Mouse (Mus musculus): ENCODE data around the gene Psmb8.
"Not testable (repeated sequence)": the region's sequence is repeated elsewhere in the genome, so short reads cannot be mapped to it uniquely, and the experiment has no call there.

The Psmb8 gene

DNA sequence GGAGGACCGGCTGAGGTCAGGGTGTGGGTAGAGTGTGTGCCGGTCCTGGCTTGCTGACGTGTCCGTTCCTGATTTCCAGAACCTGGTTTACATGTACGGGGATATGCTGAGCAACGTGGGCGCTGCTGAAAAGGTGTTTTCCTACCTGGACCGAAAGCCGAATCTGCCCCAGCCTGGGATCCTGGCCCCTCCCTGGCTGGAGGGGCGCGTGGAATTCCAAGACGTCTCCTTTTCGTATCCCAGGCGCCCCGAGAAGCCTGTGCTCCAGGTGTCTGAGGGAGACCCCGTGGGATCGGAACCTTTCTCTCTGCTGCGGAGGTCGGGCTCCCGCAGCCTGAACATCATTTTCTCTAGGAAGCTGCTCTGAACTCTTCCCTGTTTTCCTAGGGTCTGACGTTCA, 16.4 kb downstream of the Psmb8 start:
- no peak for DNase-seq

DNA sequence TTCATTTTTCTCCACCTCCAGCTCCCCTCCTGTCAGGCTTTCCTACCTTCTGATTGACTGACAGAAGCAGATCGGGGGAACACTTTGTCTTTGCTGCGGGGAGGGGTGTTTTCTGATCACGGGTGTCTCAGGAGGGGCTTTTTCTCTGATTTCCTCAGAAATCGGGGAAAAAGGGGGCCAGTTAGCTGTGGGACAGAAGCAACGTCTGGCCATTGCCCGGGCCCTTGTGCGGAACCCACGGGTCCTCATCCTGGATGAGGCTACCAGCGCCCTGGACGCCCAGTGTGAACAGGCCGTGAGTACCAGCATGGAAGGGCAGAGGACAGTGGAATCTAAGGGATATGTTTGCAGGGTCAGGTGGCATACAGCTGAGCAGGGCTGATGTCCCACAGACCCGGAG, 17.7 kb downstream of the Psmb8 start:
- peak in 1 of 2 experiments; percentile 1 for DNase-seq

DNA sequence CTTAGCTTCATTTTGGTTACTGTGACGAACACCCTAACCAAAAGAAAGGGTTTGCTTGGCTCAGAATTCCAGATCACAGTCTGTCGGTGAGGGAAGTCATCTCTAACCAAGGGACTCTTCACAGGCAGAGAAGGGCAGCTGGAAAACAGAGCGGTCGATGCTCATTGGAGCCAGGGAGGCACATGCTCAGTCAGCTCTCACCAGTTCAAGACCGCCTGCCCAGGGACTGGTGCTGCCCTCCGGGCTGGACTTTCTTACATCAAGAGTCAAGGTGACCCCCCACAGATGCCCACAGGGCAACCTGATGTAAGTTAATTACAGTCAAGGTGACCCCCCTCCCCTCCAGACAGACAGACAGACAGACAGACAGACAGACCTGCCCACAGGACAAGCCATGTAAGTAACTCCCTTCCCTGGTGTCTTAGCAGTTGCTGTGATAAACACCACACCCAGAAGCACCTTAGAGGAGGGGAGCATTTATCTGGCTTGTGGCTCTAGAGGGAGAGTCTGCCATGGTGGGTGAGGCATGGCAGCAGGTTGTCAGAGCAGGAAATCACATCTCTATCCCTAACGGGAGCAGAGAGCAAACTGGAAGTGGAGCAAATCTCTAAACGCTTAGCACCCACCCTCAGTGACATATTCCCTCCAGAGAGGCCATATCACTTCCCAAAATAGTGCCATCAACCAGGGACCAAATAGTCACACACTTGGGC, 19.9 kb downstream of the Psmb8 start:
- no peak for DNase-seq

DNA sequence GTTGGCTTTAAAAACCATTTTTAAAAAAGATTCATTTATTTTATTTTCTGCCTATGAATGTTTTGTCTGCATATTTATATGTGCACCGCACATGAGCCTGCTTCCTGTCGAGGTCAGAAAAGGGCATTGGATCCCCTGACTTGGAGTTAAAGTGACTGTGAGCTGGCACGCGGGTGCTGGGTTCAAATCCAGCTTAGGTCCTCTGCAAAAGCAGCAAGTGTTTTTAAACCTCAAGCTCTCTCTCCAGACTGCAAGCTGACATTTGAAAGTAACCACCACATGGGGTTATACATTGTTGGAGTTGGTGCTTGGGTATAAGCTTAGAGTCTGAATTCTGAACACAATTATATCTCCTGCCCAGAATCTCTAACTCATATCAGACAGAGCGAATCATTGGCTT, 20.5 kb downstream of the Psmb8 start:
- DNase-seq = no peak

DNA sequence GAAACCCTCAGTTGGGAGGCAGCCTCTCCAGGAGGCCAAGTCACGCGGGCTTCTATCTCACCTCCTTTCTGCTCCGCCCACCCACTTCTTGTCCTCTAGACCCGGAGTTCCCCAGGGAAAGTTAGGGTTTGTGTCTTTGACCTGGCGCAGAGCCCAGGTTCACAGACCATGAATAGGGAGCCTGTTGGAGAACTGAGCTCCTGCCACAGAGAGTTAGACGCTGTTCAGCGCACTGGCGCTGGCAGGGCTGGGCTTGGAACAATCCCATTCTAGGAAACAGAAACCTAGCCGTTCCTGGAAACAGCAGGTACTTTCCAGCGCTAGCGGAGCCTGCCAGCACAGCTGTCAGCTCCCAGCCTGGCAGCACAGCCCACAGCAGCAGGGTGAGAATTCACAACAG, 21.2 kb downstream of the Psmb8 start:
- DNase-seq = peak; percentile 92 to 94

DNA sequence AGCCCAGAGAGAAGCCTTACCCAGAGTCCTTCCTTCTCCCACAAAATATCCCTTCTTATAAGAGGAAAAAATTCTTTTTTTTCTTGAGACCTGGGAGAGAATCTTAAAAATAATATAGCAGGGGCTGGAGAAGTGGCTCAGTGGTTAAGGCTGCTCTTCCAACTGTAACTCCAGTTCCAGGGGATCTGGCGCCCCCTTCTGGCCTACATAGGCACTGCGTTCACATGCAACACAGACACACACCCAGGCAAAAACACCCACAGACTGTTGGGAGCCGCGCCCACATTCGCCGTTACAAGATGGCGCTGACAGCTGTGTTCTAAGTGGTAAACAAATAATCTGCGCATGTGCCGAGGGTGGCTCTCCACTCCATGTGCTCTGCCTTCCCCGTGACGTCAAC, 21.6 kb downstream of the Psmb8 start:
- DNase-seq = peak; percentile 47 to 77

DNA sequence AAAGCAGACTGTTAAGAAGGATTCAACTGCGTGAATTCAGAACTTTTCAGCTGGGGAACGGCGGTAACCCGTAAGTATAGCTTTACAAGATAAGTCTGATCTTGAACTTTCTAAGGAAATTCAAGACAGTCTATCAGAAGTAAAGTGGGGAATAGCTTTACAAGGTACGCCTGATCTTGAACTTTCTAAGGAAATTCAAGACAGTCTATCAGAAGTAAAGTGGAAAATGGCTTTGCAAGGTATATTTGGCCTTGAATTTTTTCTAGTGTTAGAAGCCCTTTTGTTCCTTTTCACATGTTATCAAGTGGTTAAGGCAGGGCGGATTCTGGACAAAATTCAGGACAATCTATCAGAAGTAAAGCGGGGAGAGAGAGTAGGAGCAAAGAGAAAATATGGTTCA, 22.3 kb downstream of the Psmb8 start:
- DNase-seq = peak in 1 of 2 experiments; percentile 43

DNA sequence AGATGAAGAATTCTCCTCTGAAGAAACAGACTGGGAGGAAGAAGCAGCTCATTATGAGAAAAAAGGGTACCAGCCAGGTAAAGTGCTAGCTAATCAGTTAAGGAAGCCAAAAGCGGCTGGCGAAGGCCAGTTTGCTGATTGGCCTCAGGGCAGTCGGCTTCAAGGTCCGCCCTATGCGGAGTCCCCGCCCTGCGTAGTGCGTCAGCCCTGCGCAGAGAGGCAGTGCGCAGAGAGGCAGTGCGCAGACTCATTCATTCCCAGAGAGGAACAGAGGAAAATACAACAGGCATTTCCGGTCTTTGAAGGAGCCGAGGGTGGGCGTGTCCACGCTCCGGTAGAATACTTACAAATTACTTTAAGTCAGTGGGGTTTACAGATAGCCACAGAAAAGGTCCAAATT, 22.9 kb downstream of the Psmb8 start:
- peak in 1 of 2 experiments; percentile 0 for DNase-seq

DNA sequence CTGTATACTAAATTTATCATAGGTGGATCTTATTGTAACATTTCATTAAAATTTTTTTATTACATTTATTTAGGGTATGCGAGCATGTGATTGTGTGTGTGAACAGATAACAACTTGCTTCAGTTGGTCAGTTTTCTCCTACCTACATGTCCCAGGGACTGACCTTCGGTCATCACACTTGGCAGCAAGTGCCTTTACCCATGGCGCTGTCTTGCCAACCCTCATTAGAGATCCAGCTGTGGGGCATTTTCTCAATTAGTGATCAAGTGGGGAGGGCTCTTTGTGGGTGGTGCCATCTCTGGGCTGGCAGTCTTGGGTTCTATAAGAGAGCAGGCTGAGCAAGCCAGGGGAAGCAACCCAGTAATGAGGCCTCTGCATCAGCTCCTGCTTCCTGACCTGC, 27.3 kb downstream of the Psmb8 start:
- DNase-seq = peak in 1 of 2 experiments; percentile 56

DNA sequence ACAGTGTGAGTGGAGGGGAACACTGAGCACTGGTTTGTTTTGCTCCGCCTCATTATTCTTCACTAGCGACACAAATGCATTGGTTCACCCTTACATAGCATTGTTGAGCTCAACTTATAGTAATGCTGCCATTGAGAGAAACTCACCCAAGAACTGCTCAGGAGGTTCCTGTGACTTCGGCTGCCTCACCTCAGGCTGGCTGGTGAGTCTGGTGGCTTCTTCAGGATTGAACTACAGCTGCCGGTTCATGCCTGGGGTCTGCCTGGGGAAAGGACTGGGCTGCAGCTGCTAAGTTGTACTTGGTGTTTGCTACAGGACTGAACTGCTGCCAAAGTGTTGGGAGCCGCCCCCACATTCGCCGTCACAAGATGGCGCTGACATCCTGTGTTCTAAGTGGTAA, 27.9 kb downstream of the Psmb8 start:
- no peak for DNase-seq

DNA sequence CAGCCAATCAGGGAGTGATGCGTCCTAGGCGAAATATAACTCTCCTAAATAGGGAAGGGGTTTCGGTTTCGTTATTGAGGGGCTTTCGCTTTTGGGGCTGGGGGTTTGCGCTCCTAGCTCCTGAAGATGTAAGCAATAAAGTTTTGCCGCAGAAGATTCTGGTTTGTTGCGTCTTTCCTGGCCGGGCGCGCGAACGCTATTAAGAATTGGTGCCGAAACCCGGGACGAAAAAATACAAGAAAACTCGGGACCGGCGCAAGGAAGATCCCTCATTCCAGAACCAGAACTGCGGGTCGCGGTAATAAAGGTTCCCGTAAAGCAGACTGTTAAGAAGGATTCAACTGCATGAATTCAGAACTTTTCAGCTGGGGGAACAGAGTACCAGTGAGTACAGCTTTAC, 28.4 kb downstream of the Psmb8 start:
- DNase-seq = not testable (repeated sequence)

DNA sequence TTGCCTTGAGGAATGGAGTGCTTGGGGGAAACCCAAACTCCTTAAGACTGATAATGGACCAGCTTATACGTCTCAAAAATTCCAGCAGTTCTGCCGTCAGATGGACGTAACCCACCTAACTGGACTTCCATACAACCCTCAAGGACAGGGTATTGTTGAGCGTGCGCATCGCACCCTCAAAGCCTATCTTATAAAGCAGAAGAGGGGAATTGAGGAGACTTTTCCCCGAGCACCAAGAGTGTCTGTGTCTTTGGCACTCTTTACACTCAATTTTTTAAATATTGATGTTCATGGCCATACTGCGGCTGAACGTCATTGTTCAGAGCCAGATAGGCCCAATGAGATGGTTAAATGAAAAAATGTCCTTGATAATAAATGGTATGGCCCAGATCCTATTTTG, 33.5 kb downstream of the Psmb8 start:
- not testable (repeated sequence) for DNase-seq

DNA sequence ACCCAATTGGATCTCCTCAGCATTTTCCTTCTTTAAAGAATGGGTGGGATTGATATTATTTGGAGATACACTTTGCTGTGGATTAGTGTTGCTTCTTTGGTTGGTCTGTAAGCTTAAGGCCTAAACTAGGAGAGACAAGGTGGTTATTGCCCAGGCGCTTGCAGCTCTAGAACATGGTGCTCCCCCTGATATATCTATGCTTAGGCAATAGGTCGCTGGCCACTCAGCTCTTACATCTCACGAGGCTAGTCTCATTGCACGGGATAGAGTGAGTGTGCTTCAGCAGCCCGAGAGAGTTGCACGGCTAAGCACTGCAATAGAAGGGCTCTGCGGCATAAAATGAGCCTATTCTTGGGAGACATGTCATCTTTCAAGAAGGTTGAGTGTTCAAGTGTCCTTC, 34.5 kb downstream of the Psmb8 start:
- DNase-seq = not testable (repeated sequence)

DNA sequence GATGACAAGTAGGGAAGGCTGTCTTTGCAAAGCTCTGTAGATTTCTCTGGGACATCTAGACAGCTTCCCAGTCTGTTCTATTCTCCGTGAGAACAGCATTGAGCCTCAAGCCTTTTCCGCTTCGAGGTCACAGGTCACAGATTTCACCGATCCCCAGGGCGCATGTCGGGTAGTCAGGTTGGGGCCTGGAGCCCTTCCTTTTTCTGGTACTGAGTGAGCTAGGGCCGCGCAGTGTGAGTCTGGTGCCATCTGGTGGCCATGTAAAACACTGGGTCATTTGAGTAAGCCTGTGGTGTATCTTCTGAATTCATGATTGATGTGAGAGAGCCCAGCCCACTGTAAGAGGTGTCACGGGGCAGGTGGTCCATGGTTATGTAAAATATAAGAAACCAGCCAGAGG, 37.4 kb downstream of the Psmb8 start:
- peak; percentile 67 to 83 for DNase-seq

DNA sequence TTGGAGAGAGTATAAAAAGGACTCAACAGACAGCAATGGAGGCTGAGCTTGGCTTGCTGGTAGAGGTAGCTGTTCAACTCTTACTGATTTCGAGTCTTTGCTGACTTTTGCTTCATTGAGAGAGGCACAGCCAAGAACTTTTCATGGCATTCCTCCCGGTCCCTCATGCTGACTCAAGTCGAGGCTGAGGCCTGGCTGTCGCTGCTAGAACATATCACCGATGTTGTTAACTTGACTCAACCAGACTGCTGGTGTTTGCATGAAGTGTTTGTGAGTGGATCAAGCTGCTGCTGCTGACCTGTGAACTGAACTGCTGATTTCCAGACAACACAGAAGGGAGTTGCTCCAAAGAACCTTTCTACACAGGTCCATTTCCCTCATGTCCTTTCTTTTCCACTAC, 39.2 kb downstream of the Psmb8 start:
- no peak for DNase-seq

DNA sequence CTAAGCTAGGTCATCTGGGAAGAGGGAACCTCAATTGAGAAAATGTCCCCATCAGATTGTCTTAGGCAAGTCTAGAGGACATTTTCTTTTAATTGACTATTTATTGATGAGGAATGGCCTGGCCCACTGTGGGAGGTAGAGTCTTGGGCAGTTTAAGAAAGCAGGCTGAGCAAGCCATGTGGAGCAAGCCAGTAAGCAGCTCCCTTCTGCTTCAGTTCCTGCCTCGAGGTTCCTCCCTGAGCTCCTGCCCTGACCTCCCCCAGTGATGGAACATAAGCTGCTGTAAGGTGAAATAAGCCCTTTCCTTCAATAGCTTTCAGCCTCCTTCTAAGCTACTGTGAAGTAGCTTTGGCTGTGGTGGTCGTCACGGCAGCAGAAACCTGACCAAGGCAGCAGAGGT, 40.2 kb downstream of the Psmb8 start:
- no peak for DNase-seq

DNA sequence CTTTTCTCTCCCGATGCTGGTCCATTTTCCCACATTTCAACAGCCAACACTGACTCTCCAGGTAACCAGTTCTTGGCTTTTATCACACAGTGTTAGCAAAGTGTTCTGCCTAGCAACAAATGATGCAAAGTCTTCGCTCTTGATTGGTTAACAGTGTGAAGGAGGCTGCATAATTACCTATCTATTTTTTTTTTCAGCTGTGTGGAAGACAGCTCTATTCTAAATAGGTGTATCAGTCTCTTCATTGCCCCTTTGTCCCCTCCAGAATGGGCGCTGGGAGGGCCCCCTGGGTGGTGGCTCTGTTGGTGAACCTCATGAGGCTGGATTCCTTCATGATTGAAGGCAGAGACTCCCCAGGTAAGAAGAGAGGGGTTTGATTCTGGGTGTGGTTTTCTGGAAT, 41.2 kb downstream of the Psmb8 start, which contains the start of gene H2-Ob:
H2-Ob (plus strand) TSS at position 198 of the 400 bp plus-strand sequence.
- DNase-seq = peak; percentile 41 to 43

DNA sequence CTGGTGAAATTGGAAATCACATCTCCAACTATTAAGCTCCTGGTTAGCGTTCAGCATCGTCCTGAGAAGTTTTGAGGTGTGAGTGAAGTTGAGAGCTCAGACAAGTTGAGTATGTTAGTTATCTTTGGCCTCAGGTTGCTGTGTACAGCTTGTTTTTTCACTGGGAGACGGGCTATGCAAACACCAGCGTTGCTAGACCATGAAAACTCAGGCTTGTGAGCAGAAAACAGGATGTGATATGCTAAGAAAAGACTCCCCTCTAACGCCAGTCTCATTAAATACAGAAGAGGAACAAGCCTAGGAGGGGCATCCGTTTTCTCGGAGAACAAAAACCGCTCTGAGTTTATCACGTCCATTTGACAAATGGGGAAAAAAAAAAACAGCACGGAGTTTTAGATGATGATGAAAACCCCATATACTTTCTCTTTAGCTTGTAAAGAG, 42.1 kb downstream of the Psmb8 start:
- DNase-seq = no peak

DNA sequence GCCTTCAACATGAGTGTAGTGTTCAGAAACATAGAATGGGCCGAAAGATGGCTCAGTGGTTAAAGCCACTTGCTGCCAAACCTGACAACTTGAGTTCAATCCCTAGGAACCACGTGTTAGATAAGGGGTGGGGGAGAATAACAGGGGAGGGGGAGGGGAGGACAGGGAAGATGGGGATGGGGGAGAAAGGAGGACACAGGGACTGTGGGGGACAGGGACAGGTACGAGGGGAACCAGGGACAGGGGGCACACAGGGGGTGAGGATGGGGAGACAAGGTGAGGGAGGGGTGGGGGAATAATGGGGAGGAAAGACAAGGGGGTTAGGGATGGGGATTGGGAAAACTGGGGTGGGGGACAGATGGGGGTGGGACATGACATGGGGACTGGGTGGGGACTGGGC, 42.8 kb downstream of the Psmb8 start:
- no peak for DNase-seq

DNA sequence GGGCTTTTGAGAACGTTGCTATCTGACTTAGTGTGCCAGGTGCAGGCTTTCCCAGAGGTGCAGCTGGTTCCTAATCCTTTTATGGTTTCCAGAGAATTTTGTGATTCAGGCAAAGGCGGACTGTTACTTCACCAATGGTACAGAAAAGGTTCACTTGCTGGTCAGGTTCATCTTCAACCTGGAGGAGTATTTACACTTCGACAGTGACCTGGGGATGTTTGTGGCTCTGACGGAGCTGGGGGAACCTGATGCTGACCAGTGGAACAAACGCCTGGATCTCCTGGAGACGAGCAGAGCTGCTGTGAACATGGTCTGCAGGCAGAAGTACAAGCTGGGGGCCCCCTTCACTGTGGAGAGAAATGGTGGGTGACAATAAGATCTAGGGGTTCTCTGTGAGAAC, 43.4 kb downstream of the Psmb8 start:
- DNase-seq = no peak

DNA sequence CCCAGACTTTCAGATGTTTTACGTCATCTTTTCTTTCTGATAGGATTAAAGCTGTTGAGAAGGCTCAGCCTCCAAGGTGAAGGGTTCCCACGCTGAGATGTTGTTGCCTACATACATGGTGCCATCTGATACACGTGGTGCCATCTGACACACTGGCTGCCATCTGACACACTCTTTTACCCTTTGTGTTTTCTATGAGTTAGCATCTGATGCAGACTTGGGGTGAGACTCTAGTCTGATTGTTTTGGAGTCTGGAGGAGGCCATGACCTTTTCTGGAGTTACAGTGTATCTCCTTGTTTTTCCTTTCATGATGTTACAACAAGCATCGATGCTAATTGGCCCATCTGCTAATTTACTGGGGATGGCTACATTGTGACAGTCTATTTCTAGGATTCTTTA, 47.1 kb downstream of the Psmb8 start:
- DNase-seq = no peak

DNA sequence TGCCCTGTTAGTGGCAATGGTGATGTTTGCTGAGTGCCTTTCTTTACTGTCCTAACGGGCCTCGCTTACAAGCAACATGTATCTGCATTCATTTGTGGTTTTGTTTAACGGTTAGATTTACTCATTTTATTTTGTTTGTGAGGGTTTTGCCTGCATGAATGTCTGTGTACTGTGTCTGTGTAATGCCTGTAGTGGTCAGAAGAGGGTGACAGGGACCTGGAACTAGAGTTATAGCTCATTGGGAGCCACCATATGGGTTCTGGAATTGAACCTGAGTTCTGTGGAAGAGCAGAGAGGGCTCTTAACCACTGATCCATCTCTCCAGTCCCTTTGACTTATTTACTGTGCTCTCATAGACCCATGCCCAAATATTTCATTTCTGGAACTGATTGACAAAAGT, 49.5 kb downstream of the Psmb8 start:
- no peak for DNase-seq

DNA sequence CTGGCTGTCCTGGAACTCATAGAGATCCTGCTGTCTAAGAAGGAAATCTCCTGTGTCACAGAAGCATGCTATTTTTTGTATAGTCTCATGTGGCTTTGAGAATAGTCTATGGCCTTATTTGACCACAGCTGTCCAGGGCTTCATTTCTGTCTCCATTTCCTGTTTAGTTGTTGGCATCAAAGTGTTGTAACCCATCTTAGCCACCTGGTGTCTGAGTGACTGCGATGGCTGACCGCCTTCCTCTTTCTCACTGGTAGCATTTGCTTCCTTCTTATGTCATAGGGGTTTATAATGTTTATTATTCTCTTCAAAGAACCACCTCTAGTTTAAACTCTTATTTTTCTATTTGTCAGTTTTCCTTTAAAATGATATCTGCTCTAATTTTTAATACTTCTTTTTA, 51.2 kb downstream of the Psmb8 start:
- DNase-seq = no peak

DNA sequence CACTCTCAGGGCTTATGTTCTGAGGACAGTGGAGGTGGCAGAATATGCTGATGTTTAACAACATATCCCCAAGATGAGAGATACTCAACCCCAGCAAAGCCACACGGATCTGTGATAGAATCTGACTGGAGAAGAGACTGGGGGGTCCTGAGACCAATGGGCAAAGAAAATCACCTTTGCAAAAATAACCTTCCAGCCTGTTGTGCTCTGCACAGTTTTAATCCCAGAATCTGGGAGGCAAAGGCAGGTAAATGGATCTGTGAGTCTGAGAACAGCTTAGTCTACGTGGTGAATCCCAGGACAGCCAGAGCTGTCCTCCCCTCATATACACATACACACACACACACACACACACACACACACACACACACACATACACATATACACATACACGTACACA, 51.8 kb downstream of the Psmb8 start:
- no peak for DNase-seq

DNA sequence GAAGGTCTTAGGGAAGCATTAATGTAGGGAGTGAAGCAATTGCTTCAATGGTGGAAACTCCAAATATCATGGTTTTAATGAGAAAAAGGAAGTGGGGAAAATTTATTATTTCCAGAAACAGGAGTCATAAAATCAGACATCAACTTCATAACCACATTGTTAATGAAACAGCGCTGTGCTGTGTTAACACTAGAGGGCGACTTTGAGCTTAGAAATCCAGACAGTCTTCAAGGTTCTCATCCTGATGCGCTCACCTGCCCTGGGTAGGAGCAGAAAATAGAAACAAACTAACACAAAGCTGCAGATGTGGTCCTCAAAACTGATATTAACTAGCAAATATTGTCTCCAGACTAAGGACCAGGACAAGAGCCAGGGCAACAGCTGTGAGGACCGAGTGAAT, 52.4 kb downstream of the Psmb8 start:
- DNase-seq = peak in 1 of 2 experiments; percentile 60

All from kidney, adult 8-10 months (tissue).